Mouse (Mus musculus): Measurements from ENCODE around the gene Ccnd2. TPM values are rescaled to one million over a fixed set of nuclear protein-coding genes. Genes with fewer than 3 reads are reported as not detected.

Gene Ccnd2
- polyA plus RNA-seq, 1 experiment from 2014 or later, result 948 TPM

- peak overlapping the region; percentile 93 for H3K27ac ChIP-seq (replicated peaks)
- peaks cover 41% of the 10 kb centered on the region for H3K4me1 ChIP-seq
- ATAC-seq (ENCODE audit: insufficient number of reproducible peaks, low FRiP score, low TSS enrichment, low read depth), result no peak
- H3K27me3 ChIP-seq, result 0 out of 2 replicates have a peak, but pooled peaks cover 4% of the 10 kb centered on the region
- H3K9me3 ChIP-seq (replicated peaks), result no peaks in the 10 kb centered on the region
- peak overlapping the region; percentile 94 for H3K4me2 ChIP-seq (replicated peaks)
- H3K4me3 ChIP-seq (replicated peaks), result peak overlapping the region; percentile 76
- no peaks in the 10 kb centered on the region for H3K36me3 ChIP-seq
- WGBS, result under 1% methylated on average over 15 of the region's 15 CpGs
- peak overlapping the region; percentile 13; the same call in 1 of the 2 replicates for H3K9ac ChIP-seq
These were observed 3.5 kb upstream of the Ccnd2 start for GRCm38 (mm10) chr6:127155468-127155867.

DNA sequence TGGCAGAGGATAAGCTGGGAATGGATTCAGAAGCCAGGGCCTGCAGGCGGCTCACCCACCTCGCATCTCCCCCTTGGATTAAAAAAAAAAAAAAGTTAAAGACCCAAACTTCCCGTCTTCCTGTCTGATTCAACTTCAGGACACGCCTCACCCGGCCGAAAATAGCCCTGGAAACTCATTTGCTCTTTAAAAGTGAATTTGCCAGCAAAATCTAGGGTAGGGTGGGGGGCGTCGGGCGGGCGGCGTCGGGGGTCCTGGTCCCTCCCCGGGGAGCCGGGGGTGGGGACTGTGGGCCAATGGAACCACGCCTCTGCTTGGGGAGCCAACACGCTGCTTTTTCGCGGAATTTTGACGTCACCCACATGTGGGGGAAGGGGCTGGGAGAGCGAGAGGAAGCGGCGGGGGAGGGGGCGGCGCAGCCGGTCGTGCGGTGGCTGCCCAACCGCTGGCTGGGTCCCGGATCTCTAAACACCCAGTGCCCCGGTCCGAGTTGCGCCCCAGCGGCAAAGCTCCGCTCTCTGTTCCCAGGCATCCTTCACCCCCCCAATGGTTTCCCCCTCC is 2.8 kb upstream of the Ccnd2 start:
- no peaks in the 10 kb centered on the region for H3K36me3 ChIP-seq
- 0 out of 2 replicates have a peak, but pooled peaks cover 4% of the 10 kb centered on the region for H3K27me3 ChIP-seq
- under 1% methylated on average over 33 of the region's 34 CpGs for WGBS

GRCm38 (mm10) chr6:127153972-127154707 is 2.1 kb upstream of the Ccnd2 start:
- H3K4me3 ChIP-seq (replicated peaks), result peak overlapping the region; percentile 76
- peaks cover 41% of the 10 kb centered on the region for H3K4me1 ChIP-seq
- peak overlapping the region; percentile 94 for H3K4me2 ChIP-seq (replicated peaks)
- peak overlapping the region; percentile 93 for H3K27ac ChIP-seq (replicated peaks)
- peak overlapping the region; percentile 45 for H3K9ac ChIP-seq
- no peaks in the 10 kb centered on the region for H3K9me3 ChIP-seq (replicated peaks)
- ATAC-seq (ENCODE audit: insufficient number of reproducible peaks, low FRiP score, low TSS enrichment, low read depth), result no peak
- under 1% methylated on average over 30 of the region's 30 CpGs for WGBS
- no peaks in the 10 kb centered on the region for H3K36me3 ChIP-seq
- H3K27me3 ChIP-seq, result 0 out of 2 replicates have a peak, but pooled peaks cover 4% of the 10 kb centered on the region

More for the DNA sequence above, 2.8 kb upstream of the Ccnd2 start:
- H3K9me3 ChIP-seq (replicated peaks), result no peaks in the 10 kb centered on the region
- peaks cover 41% of the 10 kb centered on the region for H3K4me1 ChIP-seq
- peak overlapping the region; percentile 76 for H3K4me3 ChIP-seq (replicated peaks)
- peak overlapping the region; percentile 94 for H3K4me2 ChIP-seq (replicated peaks)
- H3K9ac ChIP-seq, result peak overlapping the region; percentile 45
- peak; percentile 31 for ATAC-seq (ENCODE audit: insufficient number of reproducible peaks, low FRiP score, low TSS enrichment, low read depth)
- peak overlapping the region; percentile 93 for H3K27ac ChIP-seq (replicated peaks)

- Histone ChIP-seq H3K27me3 (0 out of 2 replicates have a peak, but pooled peaks cover 4% of the 10 kb centered on the region), H3K4me1 (peaks cover 44% of the 10 kb centered on the region), H3K36me3 (no peaks in the 10 kb centered on the region), H3K9me3 (replicated peaks) (no peaks in the 10 kb centered on the region), H3K4me2 (replicated peaks) (peak overlapping the region; percentile 94), H3K4me3 (replicated peaks) (peak overlapping the region; percentile 76), H3K27ac (replicated peaks) (peak overlapping the region; percentile 93), H3K9ac (0 out of 2 replicates have a peak overlapping the region, but pooled peaks have one; percentile 6)
- under 1% methylated on average over 28 of the region's 28 CpGs for WGBS
- ATAC-seq (ENCODE audit: insufficient number of reproducible peaks, low FRiP score, low TSS enrichment, low read depth), result no peak
These were observed 1.4 kb upstream of the Ccnd2 start for GRCm38 (mm10) chr6:127153296-127153800.

- WGBS, result under 1% methylated on average over 29 of the region's 29 CpGs
- peak overlapping the region; percentile 76 for H3K4me3 ChIP-seq (replicated peaks)
- peaks cover 2% of the 10 kb centered on the region; the same call in 1 of the 2 replicates for H3K36me3 ChIP-seq
- peak overlapping the region; percentile 27 for H3K9ac ChIP-seq
- no peaks in the 10 kb centered on the region for H3K27me3 ChIP-seq
- H3K9me3 ChIP-seq (replicated peaks), result no peaks in the 10 kb centered on the region
- peak overlapping the region; percentile 93 for H3K27ac ChIP-seq (replicated peaks)
- peaks cover 60% of the 10 kb centered on the region for H3K4me1 ChIP-seq
- ATAC-seq (ENCODE audit: insufficient number of reproducible peaks, low FRiP score, low TSS enrichment, low read depth), result no peak
- peak overlapping the region; percentile 94 for H3K4me2 ChIP-seq (replicated peaks)
These were observed 358 bp downstream of the Ccnd2 start for GRCm38 (mm10) chr6:127151565-127152105.

DNA sequence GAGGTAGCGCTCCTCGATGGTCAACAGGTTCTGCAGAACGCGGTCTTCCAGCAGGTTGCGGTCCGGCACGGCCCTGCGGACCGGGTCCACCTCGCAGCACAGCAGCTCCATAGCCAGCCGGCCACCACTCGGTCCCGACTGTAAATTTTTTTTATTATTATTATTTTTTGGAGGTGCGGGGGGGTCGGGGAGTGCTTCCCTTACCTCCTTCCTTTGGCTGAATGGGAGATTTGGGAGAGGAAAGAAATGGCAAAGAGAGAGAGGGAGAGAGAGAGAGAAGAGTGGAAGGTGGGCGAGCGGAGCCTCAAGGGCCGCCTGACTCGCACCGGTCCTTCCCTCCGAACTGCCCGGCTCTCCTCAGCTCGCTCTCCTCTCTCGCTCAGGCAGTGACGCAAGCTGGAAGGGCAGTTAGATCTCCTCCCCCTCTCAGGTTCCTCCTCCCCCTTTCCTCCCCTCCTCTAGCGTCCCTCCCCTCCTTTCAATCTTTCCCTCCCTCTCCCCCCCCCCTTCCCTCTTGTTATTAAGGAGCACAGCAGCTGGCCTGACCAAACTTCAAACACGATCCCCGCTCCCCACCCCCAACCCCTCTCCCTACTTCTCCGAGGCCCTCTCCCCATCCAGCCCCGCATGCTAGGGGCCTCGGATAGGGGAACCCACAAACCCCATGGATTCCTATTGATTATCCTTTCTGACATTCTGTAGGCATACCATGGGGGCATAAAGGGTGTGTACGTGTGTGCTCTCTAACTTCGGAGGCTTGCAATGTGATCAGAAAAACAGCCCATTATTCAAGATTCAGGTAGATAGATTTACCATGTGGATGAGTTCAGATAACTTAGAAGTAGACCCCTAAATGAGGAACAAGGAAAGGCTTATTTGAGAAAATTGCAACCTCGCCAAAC is 1.1 kb downstream of the Ccnd2 start:
- Histone ChIP-seq H3K27ac (replicated peaks) (peak overlapping the region; percentile 93), H3K36me3 (peaks cover 9% of the 10 kb centered on the region; the same call in 1 of the 2 replicates), H3K4me2 (replicated peaks) (peak overlapping the region; percentile 94), H3K27me3 (no peaks in the 10 kb centered on the region), H3K9ac (peak overlapping the region; percentile 77), H3K4me3 (replicated peaks) (peak overlapping the region; percentile 76), H3K4me1 (peaks cover 67% of the 10 kb centered on the region), H3K9me3 (replicated peaks) (no peaks in the 10 kb centered on the region)
- under 1% methylated on average over 33 of the region's 34 CpGs for WGBS
- ATAC-seq (ENCODE audit: insufficient number of reproducible peaks, low FRiP score, low TSS enrichment, low read depth), result peak; percentile 70

DNA sequence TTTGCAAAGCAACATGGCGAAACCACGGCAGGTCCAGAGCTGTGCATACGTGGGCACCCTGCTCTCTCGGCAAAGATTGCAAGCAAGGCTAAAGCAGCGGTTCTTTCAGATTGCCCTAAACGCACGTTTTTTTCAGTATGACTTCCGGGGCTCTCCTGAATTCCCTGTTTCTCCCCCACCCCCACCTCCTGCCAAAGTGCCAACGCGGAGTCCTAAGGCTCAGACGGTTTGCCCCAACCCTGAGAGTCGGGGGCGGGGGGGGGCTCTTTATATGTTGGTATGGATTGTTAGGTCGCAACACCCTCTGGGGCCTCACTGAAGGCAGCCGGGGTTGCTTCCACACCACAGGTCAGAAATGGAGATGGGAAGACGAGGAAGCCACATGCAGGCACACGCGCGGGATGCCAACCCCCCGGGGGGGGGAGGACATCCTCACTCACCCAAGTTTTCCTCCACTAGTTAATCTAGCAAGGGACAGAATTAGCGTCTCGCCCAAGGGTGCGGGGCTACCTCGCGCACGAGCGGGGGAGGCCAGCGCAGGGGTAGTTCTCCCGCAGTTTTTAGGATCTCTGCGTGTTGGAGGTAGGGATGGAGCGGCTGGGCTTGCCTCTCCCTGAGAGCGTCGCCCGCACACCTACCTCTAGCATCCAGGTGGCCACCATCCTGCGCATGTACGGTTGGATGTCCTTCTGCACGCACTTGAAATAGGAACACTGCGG is 1.9 kb downstream of the Ccnd2 start:
- H3K4me2 ChIP-seq (replicated peaks), result peak overlapping the region; percentile 94
- peak overlapping the region; percentile 90 for H3K27ac ChIP-seq (replicated peaks)
- WGBS, result under 1% methylated on average over 38 of the region's 38 CpGs
- ATAC-seq (ENCODE audit: insufficient number of reproducible peaks, low FRiP score, low TSS enrichment, low read depth), result no peak
- H3K4me3 ChIP-seq (replicated peaks), result peak overlapping the region; percentile 76
- H3K9me3 ChIP-seq (replicated peaks), result no peaks in the 10 kb centered on the region
- H3K27me3 ChIP-seq, result no peaks in the 10 kb centered on the region
- H3K4me1 ChIP-seq, result peaks cover 63% of the 10 kb centered on the region
- peaks cover 12% of the 10 kb centered on the region; the same call in 1 of the 2 replicates for H3K36me3 ChIP-seq
- peak overlapping the region; percentile 77 for H3K9ac ChIP-seq

DNA sequence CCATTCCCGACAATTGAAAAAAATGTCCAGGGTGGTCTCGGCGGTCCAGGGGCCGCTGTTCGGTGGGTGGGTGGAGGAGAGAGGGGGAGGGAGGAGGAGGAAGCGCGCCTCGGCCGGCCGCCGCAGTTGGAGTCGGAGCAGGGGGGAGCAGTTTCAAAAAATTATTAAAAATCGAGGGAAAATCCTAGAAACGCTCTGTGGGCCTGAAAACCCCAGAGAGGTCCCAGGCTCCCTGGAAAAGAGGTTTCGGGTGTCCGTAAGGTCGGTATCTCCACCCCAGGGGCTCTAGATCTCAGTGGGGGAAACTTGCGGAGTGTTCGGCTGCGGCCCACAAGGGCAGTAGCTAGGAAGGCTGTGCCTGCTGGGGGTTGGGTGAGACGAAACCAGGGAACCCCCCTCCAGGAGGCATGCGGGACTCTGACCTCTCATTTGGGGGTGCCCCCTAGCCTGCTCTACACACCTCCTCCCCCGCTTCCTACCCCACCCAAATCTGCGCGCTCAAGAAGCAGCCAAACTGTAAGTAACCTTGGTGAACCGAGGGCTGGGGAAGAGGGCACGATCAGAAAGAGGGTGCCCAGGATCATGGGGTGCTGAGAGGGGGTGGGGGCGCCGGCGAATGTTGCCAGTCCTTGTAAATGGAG is 2.6 kb downstream of the Ccnd2 start:
- peak overlapping the region; percentile 94 for H3K4me2 ChIP-seq (replicated peaks)
- H3K27ac ChIP-seq (replicated peaks), result peak overlapping the region; percentile 90
- peaks cover 60% of the 10 kb centered on the region for H3K4me1 ChIP-seq
- no peaks in the 10 kb centered on the region for H3K27me3 ChIP-seq
- under 1% methylated on average over 30 of the region's 30 CpGs for WGBS
- peak overlapping the region; percentile 76 for H3K4me3 ChIP-seq (replicated peaks)
- peak overlapping the region; percentile 77 for H3K9ac ChIP-seq
- no peaks in the 10 kb centered on the region for H3K9me3 ChIP-seq (replicated peaks)
- no peak for ATAC-seq (ENCODE audit: insufficient number of reproducible peaks, low FRiP score, low TSS enrichment, low read depth)
- peaks cover 18% of the 10 kb centered on the region; the same call in 1 of the 2 replicates for H3K36me3 ChIP-seq

DNA sequence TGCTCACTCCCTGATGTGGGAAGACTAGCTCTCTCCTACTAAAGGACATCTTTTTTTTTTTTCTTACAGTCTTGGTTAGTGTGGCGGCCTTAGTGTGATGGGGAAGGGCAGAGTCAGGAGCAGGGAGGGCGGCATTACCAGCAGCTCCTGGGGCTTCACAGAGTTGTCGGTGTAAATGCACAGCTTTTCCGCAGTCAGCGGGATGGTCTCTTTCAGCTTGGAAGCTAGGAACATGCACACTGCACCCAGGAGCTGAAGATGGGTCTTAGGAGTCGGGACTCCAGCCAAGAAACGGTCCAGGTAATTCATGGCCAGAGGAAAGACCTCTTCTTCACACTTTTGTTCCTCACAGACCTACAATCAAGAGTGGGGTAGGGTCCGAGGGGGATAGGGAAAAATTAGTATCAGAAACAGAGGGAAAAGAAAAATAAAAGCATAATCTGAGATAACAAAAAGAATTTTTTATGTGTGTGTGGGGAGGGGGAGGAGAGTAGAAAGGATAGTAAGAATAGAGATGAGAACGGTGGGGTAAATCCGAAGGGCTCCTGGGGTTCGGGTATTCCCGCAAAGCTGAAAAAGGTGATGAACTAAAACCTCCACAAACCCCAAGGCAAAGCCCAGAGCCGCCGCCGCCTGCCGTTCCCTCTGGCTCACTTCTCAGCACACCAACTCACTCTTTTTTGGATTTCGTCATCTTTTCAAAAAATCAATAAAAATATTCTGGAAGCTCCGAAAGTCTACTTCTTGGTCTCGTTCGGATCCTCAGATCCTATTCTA is 3.3 kb downstream of the Ccnd2 start:
- ATAC-seq (ENCODE audit: insufficient number of reproducible peaks, low FRiP score, low TSS enrichment, low read depth), result no peak
- no peaks in the 10 kb centered on the region for H3K9me3 ChIP-seq (replicated peaks)
- peak overlapping the region; percentile 76 for H3K4me3 ChIP-seq (replicated peaks)
- peak overlapping the region; percentile 77 for H3K9ac ChIP-seq
- 6% methylated on average over 20 of the region's 20 CpGs for WGBS
- H3K36me3 ChIP-seq, result peaks cover 20% of the 10 kb centered on the region; the same call in 1 of the 2 replicates
- H3K27me3 ChIP-seq, result no peaks in the 10 kb centered on the region
- H3K4me1 ChIP-seq, result peaks cover 60% of the 10 kb centered on the region
- peak overlapping the region; percentile 94 for H3K4me2 ChIP-seq (replicated peaks)
- peak overlapping the region; percentile 90 for H3K27ac ChIP-seq (replicated peaks)

Measured in embryonic facial prominence, embryonic 15.5 days (tissue).